Mouse (Mus musculus): Measurements from ENCODE around the gene Abca7. TPM values are rescaled to one million over a fixed set of nuclear protein-coding genes. Genes with fewer than 3 reads are reported as not detected.

The Abca7 gene
- total RNA-seq, 2 experiments from 2014 or later = 33.6 to 34.7 TPM

- ATAC-seq (ENCODE audit: poor library complexity, severe bottlenecking) = no peak
Observed at GRCm38 (mm10) chr10:79991548-79991947, 4.7 kb upstream of the Abca7 start.

- peak; percentile 48 for ATAC-seq (ENCODE audit: poor library complexity, severe bottlenecking)
Observed at GRCm38 (mm10) chr10:79994397-79995115, 1.7 kb upstream of the Abca7 start.

GRCm38 (mm10) chr10:79995636-79996035, 658 bp upstream of the Abca7 start:
- ATAC-seq (ENCODE audit: poor library complexity, severe bottlenecking) = no peak

GRCm38 (mm10) chr10:79997034-79997760, 903 bp downstream of the Abca7 start:
- ATAC-seq (ENCODE audit: poor library complexity, severe bottlenecking) = peak; percentile 41

- ATAC-seq (ENCODE audit: poor library complexity, severe bottlenecking) = no peak
Observed at GRCm38 (mm10) chr10:79997819-79998218, 1.5 kb downstream of the Abca7 start.

- ATAC-seq (ENCODE audit: poor library complexity, severe bottlenecking) = no peak
Observed at GRCm38 (mm10) chr10:80001945-80002344, 5.7 kb downstream of the Abca7 start.

GRCm38 (mm10) chr10:80002829-80003228, 6.5 kb downstream of the Abca7 start:
- no peak for ATAC-seq (ENCODE audit: poor library complexity, severe bottlenecking)

- no peak for ATAC-seq (ENCODE audit: poor library complexity, severe bottlenecking)
Observed at GRCm38 (mm10) chr10:80003374-80004232, 7.3 kb downstream of the Abca7 start.

GRCm38 (mm10) chr10:80004233-80004705, 8.0 kb downstream of the Abca7 start:
- no peak for ATAC-seq (ENCODE audit: poor library complexity, severe bottlenecking)

GRCm38 (mm10) chr10:80011740-80012139, 15.4 kb downstream of the Abca7 start:
- ATAC-seq (ENCODE audit: poor library complexity, severe bottlenecking) = no peak

- no peak for ATAC-seq (ENCODE audit: poor library complexity, severe bottlenecking)
Observed at GRCm38 (mm10) chr10:80013609-80014008, 17.3 kb downstream of the Abca7 start.

GRCm38 (mm10) chr10:80014484-80015290, 18.4 kb downstream of the Abca7 start:
- no peak for ATAC-seq (ENCODE audit: poor library complexity, severe bottlenecking)

GRCm38 (mm10) chr10:80015583-80015982, 19.3 kb downstream of the Abca7 start:
- no peak for ATAC-seq (ENCODE audit: poor library complexity, severe bottlenecking)

GRCm38 (mm10) chr10:80016511-80016910, 20.2 kb downstream of the Abca7 start, which contains the start of gene Arhgap45:
TSS of gene Arhgap45 (plus strand) at chr10:80016653.
- ATAC-seq (ENCODE audit: poor library complexity, severe bottlenecking) = peak; percentile 76

- peak; percentile 39 for ATAC-seq (ENCODE audit: poor library complexity, severe bottlenecking)
Observed at GRCm38 (mm10) chr10:80016931-80017330, 20.6 kb downstream of the Abca7 start.

- ATAC-seq (ENCODE audit: poor library complexity, severe bottlenecking) = peak; percentile 66
Observed at GRCm38 (mm10) chr10:80017361-80017760, 21.1 kb downstream of the Abca7 start.

- ATAC-seq (ENCODE audit: poor library complexity, severe bottlenecking) = no peak
Observed at GRCm38 (mm10) chr10:80017771-80018170, 21.5 kb downstream of the Abca7 start.

GRCm38 (mm10) chr10:80018739-80019297, 22.5 kb downstream of the Abca7 start:
- peak; percentile 23 for ATAC-seq (ENCODE audit: poor library complexity, severe bottlenecking)

GRCm38 (mm10) chr10:80019471-80020131, 23.3 kb downstream of the Abca7 start:
- ATAC-seq (ENCODE audit: poor library complexity, severe bottlenecking) = no peak
